Mouse (Mus musculus) hindbrain, embryonic 13.5 days (tissue): ENCODE measurements around the gene Cmss1. TPM values are rescaled to one million over a fixed set of nuclear protein-coding genes. Genes with fewer than 3 reads are reported as not detected.

Source experiments
- ATAC-seq: fragments of 200-750 bp; cut with Nextera tagmentation; 2 replicates; pipeline ENCODE4 v1.8.0; 2017; ENCODE audit warnings: moderate TSS enrichment; ENCODE audit not compliant: low FRiP score
- H3K27ac ChIP-seq: fragments of 300-500 bp; sonication (generic); 2 replicates; pipeline ENCODE4 v1.5.1; 2015; ENCODE audit warnings: inconsistent platforms, mild to moderate bottlenecking, moderate library complexity
- H3K27me3 ChIP-seq: fragments of 300-500 bp; sonication (generic); 2 replicates; pipeline ENCODE4 v1.6.1; 2015; ENCODE audit warnings: mild to moderate bottlenecking, inconsistent platforms
- H3K36me3 ChIP-seq: fragments of 300-500 bp; sonication (generic); 2 replicates; pipeline ENCODE4 v1.6.1; 2015; ENCODE audit warnings: mild to moderate bottlenecking, inconsistent platforms
- H3K4me1 ChIP-seq: fragments of 300-500 bp; sonication (generic); replicated peaks from 2 replicates; pipeline ENCODE4 v1.6.1; 2015; ENCODE audit warnings: inconsistent platforms
- H3K4me2 ChIP-seq: fragments of 300-500 bp; sonication (generic); 2 replicates; pipeline ENCODE4 v1.6.1; 2015; ENCODE audit warnings: inconsistent platforms, mild to moderate bottlenecking, moderate library complexity
- H3K4me3 ChIP-seq: fragments of 300-500 bp; sonication (generic); 2 replicates; pipeline ENCODE4 v1.5.1; 2015; ENCODE audit warnings: mild to moderate bottlenecking, inconsistent platforms
- H3K9ac ChIP-seq: fragments of 300-500 bp; sonication (generic); 2 replicates; pipeline ENCODE4 v1.6.1; 2015; ENCODE audit warnings: mild to moderate bottlenecking, inconsistent platforms
- H3K9me3 ChIP-seq: fragments of 300-500 bp; sonication (generic); 2 replicates; pipeline ENCODE4 v1.6.1; 2016; ENCODE audit warnings: inconsistent platforms
- WGBS: fragments of 180-500 bp; shearing (Covaris S2); methylation state at CpG from one replicate; pipeline ENCODE4 v1.1.7; 2015; 5-methylcytosine and 5-hydroxymethylcytosine counted together
- polyA plus RNA-seq: library from polyadenylated mRNA; unstranded; fragments of >200 nt; fragmentation: Nextera tagmentation; extraction: Ambion mirVana; gene quantifications from 2 replicates; pipeline ENCODE4 v1.2.1, GENCODE M21; 2015

Gene Cmss1
- polyA plus RNA-seq, 1 experiment from 2014 or later, result 37.1 TPM

DNA sequence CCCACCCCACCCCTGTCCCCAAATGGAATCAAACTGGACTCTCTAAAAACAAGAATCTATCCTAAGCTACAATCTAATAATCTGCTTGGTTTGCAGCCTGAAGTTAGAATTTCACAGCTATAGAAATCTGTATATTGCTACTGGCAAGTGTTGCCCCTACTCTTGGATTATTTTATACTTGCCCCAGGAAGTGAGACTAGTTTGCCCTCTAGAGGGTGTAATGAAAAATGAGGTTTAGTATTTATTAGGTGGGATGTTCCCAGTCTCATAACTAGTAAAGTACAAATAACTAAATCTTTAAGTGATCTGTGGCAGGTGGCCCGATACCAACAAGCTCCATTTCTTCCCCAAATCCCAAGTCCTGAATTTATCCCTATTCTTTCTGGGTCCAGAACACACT, 29.1 kb downstream of the Cmss1 start:
- Histone ChIP-seq H3K4me2 (no peak overlapping the region), H3K36me3 (no peaks in the 10 kb centered on the region), H3K27ac (no peak overlapping the region), H3K4me3 (no peak overlapping the region), H3K4me1 (no peaks in the 10 kb centered on the region), H3K9ac (no peak overlapping the region), H3K27me3 (no peaks in the 10 kb centered on the region), H3K9me3 (no peaks in the 10 kb centered on the region)
- no peak for ATAC-seq
- 96% methylated on average over 1 of the region's 1 CpGs for WGBS

DNA sequence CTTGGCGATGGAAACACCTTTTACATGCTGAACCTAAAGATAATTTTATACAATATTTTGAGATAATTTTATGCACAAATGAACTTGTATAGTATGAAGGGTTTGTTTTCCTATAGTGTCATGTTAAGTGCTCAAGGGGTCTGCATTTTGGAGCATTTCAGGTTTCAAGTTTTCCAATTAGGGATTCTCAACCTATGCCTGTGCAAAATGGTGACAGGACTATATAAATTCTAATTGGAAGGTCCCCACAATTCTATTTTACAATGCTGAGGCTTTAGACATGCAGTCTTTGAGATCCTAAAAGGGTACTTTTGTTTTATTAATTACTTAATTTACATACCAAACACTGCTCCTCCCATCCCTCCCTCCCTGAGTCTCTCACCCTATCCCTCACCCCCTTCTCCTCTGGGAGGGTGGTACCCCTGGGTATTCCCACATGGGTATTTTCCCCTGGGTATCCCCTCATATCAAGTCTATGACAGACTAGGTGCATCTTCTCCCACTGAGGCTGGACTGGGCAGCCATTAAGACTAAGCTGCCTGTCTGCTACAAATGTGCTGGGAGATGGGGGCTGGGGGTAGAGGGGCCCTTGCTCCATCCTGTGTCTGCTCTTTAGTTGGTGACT, 30.8 kb downstream of the Cmss1 start:
- WGBS, result 98% methylated on average over 1 of the region's 1 CpGs
- ATAC-seq, result no peak
- no peaks in the 10 kb centered on the region for H3K9me3 ChIP-seq

DNA sequence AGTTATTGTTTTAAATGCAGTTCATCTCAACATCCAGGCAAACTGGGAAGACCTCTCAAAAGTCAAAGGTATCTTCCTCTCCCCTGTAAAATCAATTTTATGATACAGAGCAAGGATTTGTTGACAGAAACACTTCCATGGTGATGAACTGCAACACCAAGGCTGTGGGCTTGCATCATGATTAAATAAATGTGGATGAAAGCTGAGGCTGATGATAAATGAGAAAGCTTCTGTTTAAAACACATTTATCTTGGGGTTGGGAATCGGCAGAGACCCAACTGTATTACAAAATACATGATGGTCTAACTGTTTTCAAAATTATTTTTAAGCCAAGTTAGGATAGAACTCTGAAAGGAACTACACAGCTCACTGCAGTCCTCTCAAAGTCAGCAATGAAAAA, 32.8 kb downstream of the Cmss1 start:
- no peak for ATAC-seq
- Histone ChIP-seq H3K27ac (no peak overlapping the region), H3K4me3 (no peak overlapping the region), H3K36me3 (no peaks in the 10 kb centered on the region), H3K4me2 (no peak overlapping the region), H3K9me3 (no peaks in the 10 kb centered on the region), H3K9ac (no peak overlapping the region), H3K4me1 (no peaks in the 10 kb centered on the region), H3K27me3 (no peaks in the 10 kb centered on the region)
- 77% methylated on average over 1 of the region's 1 CpGs for WGBS

More for the DNA sequence above, 30.8 kb downstream of the Cmss1 start:
- no peak overlapping the region for H3K27ac ChIP-seq
- no peaks in the 10 kb centered on the region for H3K4me1 ChIP-seq
- H3K4me3 ChIP-seq, result no peak overlapping the region
- H3K4me2 ChIP-seq, result no peak overlapping the region
- H3K36me3 ChIP-seq, result no peaks in the 10 kb centered on the region
- no peak overlapping the region for H3K9ac ChIP-seq
- no peaks in the 10 kb centered on the region for H3K27me3 ChIP-seq

DNA sequence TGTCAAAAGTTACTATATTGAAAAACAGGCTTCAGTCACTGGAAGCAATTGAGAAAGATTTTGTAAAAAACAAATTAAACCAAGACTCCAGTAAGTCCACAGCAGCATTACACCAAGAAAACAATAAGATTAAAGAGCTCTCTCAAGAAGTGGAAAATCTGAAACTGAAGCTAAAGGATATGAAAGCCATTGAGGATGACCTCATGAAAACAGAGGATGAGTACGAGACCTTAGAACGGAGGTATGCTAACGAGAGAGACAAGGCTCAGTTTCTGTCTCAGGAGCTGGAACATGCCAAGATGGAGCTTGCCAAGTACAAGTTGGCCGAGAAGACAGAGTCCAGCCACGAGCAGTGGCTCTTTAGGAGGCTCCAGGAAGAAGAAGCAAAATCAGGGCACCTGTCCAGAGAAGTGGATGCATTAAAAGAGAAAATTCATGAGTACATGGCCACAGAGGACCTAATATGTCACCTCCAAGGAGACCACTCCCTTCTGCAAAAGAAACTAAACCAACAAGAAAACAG, 35.8 kb downstream of the Cmss1 start:
- no peak overlapping the region for H3K27ac ChIP-seq
- no peak overlapping the region for H3K9ac ChIP-seq
- no peak overlapping the region for H3K4me3 ChIP-seq
- no peaks in the 10 kb centered on the region for H3K27me3 ChIP-seq
- no peaks in the 10 kb centered on the region for H3K36me3 ChIP-seq
- H3K4me2 ChIP-seq, result no peak overlapping the region
- no peak for ATAC-seq
- H3K9me3 ChIP-seq, result no peaks in the 10 kb centered on the region
- H3K4me1 ChIP-seq, result no peaks in the 10 kb centered on the region
- WGBS, result 96% methylated on average over 5 of the region's 5 CpGs

DNA sequence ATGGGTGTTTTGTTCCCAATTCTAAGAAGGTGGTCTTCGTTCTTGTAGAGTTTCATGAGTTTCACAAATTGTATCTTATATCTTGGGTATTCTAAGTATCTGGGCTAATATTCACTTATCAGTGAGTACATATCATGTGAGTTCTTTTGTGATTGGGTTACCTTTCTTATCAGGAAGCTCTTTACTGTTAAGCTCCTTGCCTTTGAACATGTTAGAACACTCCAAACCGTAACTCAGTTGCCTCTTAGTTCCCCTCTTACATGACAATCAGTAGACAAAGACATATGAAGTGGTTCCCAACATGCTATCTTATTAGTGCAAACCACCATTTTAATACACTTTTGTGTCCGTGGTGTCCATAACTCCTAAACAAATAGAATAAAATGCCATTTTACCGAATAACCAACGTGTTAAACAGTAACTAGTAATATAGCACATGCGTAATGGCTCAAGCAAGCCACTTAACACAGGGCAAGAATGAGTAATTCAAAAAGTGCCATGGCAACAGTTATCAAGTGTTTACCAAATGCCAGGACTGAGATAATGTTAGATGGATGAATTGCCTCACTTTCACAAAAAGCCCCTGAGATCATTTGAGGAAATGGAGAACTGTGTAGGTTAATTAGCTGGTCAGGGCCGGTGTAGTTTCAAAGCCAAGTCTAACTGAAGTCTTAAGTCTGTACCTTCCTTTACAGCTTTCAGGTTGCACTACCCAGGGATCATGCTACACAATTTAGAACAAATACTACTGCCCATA, 37.8 kb downstream of the Cmss1 start:
- no peak for ATAC-seq
- no peaks in the 10 kb centered on the region for H3K4me1 ChIP-seq
- no peaks in the 10 kb centered on the region for H3K27me3 ChIP-seq
- no peak overlapping the region for H3K4me2 ChIP-seq
- no peaks in the 10 kb centered on the region for H3K9me3 ChIP-seq
- no peak overlapping the region for H3K27ac ChIP-seq
- WGBS, result 95% methylated on average over 7 of the region's 7 CpGs
- H3K4me3 ChIP-seq, result no peak overlapping the region
- no peaks in the 10 kb centered on the region for H3K36me3 ChIP-seq
- H3K9ac ChIP-seq, result no peak overlapping the region

DNA sequence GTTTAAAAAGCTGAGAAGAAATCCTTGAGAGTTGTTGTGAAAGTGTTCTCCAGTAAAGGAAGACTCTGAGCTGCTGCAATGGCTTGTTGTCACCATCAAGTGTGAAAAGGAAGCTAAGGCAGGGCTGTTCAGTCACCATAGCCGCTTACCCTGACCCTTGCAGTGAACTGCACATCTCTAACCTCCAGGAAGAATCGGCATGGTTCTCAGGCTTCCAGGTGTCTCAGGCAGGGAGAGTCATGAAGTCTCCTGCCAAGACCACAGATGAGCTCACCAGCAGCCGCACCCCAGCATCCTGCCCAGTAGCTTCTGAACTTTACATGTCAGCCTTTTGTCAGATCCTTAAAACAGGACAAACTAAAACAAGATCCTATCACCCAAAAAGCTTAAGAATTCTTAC, 40.4 kb downstream of the Cmss1 start:
- H3K4me1 ChIP-seq, result no peaks in the 10 kb centered on the region
- no peak for ATAC-seq
- H3K4me3 ChIP-seq, result no peak overlapping the region
- H3K9ac ChIP-seq, result no peak overlapping the region
- WGBS, result 89% methylated on average over 3 of the region's 3 CpGs
- no peak overlapping the region for H3K27ac ChIP-seq
- no peaks in the 10 kb centered on the region for H3K36me3 ChIP-seq
- no peaks in the 10 kb centered on the region for H3K9me3 ChIP-seq
- no peak overlapping the region for H3K4me2 ChIP-seq
- no peaks in the 10 kb centered on the region for H3K27me3 ChIP-seq

DNA sequence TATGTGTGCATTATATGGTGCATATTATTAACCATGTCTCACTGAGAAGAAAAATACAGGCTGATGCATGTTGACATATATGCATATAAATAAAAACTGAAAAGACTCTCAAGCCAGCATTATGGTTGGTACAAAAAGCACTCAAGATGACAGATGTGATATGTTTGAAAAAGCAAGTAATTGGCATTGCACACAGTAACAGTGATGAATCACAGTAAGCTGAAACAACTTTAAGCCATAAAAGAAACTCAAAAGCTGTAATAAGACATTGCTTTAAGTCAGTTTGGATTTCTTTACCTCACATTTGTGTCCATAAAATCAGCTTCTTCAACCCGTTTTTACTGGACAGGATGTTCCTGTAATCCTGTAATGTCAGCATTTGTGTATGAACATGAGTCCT, 41.9 kb downstream of the Cmss1 start:
- no peak overlapping the region for H3K4me2 ChIP-seq
- no peak for ATAC-seq
- H3K27me3 ChIP-seq, result no peaks in the 10 kb centered on the region
- no peak overlapping the region for H3K9ac ChIP-seq
- no peaks in the 10 kb centered on the region for H3K36me3 ChIP-seq
- 76% methylated on average over 1 of the region's 1 CpGs for WGBS
- H3K9me3 ChIP-seq, result no peaks in the 10 kb centered on the region
- H3K27ac ChIP-seq, result no peak overlapping the region
- H3K4me1 ChIP-seq, result no peaks in the 10 kb centered on the region
- H3K4me3 ChIP-seq, result no peak overlapping the region

DNA sequence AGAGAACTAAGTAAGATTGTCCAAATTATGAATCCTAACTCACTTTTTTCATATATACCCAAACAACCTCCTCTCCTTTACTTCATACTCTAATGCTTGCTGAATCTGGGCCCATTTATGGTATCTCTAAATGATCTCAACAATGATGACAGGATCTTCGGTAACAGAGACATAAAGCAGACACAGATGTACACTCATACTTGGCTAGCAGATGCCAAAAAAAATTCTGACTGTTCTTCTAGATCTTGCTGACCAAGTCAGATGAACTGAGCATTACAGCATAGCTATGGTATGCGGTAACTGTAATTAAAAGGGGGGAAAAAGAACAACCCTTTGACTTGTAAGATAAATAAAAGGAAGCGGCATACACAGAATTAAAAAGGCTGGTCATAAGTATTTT, 43.2 kb downstream of the Cmss1 start:
- Histone ChIP-seq H3K36me3 (no peaks in the 10 kb centered on the region), H3K4me2 (no peak overlapping the region), H3K27ac (no peak overlapping the region), H3K9me3 (no peaks in the 10 kb centered on the region), H3K4me3 (no peak overlapping the region), H3K4me1 (no peaks in the 10 kb centered on the region), H3K9ac (no peak overlapping the region), H3K27me3 (no peaks in the 10 kb centered on the region)
- ATAC-seq, result no peak
- WGBS, result 91% methylated on average over 3 of the region's 3 CpGs

DNA sequence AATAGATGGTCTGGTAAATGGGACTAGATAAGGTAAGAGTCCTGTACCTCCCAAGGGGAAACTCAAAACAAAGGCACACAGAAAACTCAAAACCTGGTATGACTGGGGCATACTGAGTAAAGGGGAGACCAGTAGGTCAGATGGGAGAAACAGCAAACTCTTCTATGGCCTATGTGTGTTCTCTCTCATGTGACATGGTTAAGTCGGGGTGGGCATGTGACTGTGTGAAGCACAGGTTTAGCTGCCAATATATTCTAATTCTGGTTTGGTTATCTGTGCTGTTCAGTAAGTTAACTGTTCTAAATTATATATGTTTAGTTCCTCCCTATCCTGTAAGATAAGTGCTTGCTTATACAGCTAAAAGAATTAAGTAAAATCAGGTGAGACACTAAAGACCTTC, 46.5 kb downstream of the Cmss1 start:
- Histone ChIP-seq H3K4me2 (no peak overlapping the region), H3K4me1 (no peaks in the 10 kb centered on the region), H3K9me3 (no peaks in the 10 kb centered on the region), H3K27ac (no peak overlapping the region), H3K9ac (no peak overlapping the region), H3K4me3 (no peak overlapping the region), H3K36me3 (no peaks in the 10 kb centered on the region), H3K27me3 (no peaks in the 10 kb centered on the region)
- WGBS, result 97% methylated on average over 1 of the region's 1 CpGs
- ATAC-seq, result no peak

DNA sequence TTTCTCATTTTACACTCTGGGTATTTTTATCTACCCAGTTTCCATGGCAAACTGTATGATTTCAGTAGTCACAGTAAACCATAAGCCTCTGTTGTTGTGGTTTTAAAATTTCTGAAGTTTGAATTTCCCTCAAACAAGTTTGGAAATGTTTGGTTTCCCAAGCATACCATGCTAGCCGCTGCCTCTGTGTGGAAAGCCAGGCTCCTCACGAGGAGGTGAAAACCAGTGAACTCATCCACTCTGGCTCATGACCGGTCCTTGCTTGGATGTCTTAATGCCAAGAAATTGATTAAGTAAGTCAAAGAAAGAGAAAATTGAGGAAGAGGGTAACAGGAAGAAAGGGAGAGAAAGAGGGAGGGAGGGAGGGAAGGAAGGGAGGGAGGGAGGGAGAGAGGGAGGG, 48.4 kb downstream of the Cmss1 start:
- H3K27ac ChIP-seq, result no peak overlapping the region
- ATAC-seq, result no peak
- H3K4me3 ChIP-seq, result no peak overlapping the region
- no peaks in the 10 kb centered on the region for H3K9me3 ChIP-seq
- 95% methylated on average over 3 of the region's 3 CpGs for WGBS
- no peaks in the 10 kb centered on the region for H3K27me3 ChIP-seq
- H3K9ac ChIP-seq, result no peak overlapping the region
- no peaks in the 10 kb centered on the region for H3K36me3 ChIP-seq
- H3K4me2 ChIP-seq, result no peak overlapping the region
- H3K4me1 ChIP-seq, result no peaks in the 10 kb centered on the region

DNA sequence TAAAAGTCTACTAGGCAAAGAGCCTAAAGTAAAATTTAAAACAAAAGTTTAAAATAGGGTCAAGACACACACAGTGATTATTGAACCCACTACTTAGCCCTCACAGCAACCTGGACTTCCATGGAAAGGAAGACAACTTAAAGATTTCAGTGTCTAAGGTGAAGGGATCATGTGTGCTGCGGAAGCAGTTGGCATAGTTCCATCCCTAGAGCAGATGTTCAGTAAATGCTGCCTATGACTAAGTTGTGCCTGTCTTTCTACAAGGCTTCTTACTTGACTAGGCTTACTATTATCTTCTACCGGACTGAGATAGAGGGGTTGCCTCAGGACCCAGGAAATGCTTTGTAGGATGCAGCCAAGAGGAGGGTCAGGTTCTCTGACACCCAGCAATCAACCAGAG, 50.4 kb downstream of the Cmss1 start:
- Histone ChIP-seq H3K4me3 (no peak overlapping the region), H3K4me2 (no peak overlapping the region), H3K36me3 (no peaks in the 10 kb centered on the region), H3K27ac (no peak overlapping the region), H3K27me3 (no peaks in the 10 kb centered on the region), H3K9ac (no peak overlapping the region), H3K9me3 (no peaks in the 10 kb centered on the region), H3K4me1 (no peaks in the 10 kb centered on the region)
- 91% methylated on average over 2 of the region's 2 CpGs for WGBS
- ATAC-seq, result no peak

DNA sequence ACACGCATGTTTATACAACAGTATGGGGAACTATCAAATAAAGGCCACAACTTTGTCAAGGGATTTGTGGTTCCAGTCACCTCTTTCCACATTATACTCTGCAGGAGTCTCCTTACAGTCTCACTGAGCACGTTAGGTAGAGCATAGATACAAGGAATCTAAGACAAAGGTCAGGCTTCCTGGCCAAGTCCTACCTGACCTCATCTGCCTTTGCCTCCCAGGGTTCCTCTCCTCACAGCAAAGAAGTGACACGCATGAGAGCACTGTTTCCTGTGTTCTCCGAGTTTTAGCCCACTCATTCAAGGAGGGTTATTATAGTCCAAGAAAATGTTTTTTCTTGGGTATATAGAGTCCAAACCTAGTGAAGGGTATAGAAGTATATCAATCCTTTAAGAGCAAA, 51.0 kb downstream of the Cmss1 start:
- no peaks in the 10 kb centered on the region for H3K9me3 ChIP-seq
- no peak overlapping the region for H3K9ac ChIP-seq
- WGBS, result 68% methylated on average over 4 of the region's 4 CpGs
- H3K27ac ChIP-seq, result no peak overlapping the region
- no peak overlapping the region for H3K4me2 ChIP-seq
- no peaks in the 10 kb centered on the region for H3K36me3 ChIP-seq
- ATAC-seq, result no peak
- H3K4me1 ChIP-seq, result no peaks in the 10 kb centered on the region
- H3K4me3 ChIP-seq, result no peak overlapping the region
- no peaks in the 10 kb centered on the region for H3K27me3 ChIP-seq

DNA sequence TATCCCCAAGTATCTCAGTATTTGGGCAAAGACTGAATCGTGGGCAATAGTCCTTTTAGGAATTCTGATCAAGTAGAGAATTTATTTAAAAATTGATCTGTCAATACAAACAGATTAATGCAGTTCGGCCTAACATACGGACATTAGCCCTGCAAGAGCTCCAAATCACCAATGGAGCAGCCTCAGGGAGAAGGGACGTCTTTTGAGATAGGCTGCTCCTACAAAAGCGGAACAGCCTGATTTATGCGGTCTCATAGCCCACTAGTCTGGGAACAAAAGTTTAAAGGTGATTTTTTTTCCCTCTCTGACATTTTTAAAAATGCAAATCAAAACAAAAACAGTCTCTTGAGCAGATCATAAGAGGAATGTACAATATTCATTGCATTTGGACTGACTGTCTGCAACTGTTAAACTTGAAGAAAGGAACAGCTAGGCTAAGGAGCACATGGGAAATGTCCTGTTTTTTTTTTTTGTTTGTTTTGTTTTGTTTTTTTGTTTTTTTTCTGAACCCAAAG, 51.7 kb downstream of the Cmss1 start:
- Histone ChIP-seq H3K9me3 (no peaks in the 10 kb centered on the region), H3K4me2 (no peak overlapping the region), H3K36me3 (no peaks in the 10 kb centered on the region), H3K27me3 (peaks cover 2% of the 10 kb centered on the region; the same call in 1 of the 2 replicates), H3K4me3 (no peak overlapping the region), H3K4me1 (no peaks in the 10 kb centered on the region), H3K27ac (no peak overlapping the region), H3K9ac (no peak overlapping the region)
- no peak for ATAC-seq
- WGBS, result 63% methylated on average over 6 of the region's 6 CpGs
